ENCODE assay signal across 12 mouse cellular contexts in genomic region chr10:126169874-126170163, GRCm38 (mm10).
DNase-seq lines count a peak whose midpoint lies in the region; ATAC-seq and TF ChIP-seq lines count a peak whose summit lies in the region.
"Had no signal": no experiment of that assay in that cellular context is flagged by ENCODE, and none has a peak within 500 bp of the region (broad histone marks: within the 10 kb centered on the region; RNA-seq: fewer than 3 reads in every experiment).

No protein-coding gene starts in this region.

- no peak overlapping the region for H3K9ac ChIP-seq in lung, embryonic 14.5 days
- H3K9ac ChIP-seq in neural tube, embryonic 15.5 days (replicated peaks), result no peak overlapping the region
- H3K9ac ChIP-seq: embryonic facial prominence, embryonic 12.5 days; hindbrain, embryonic 13.5 days had no signal

- no peaks in the 10 kb centered on the region for H3K36me3 ChIP-seq in lung, embryonic 14.5 days (ENCODE audit: insufficient read depth)
- no peaks in the 10 kb centered on the region for H3K36me3 ChIP-seq in neural tube, embryonic 15.5 days
- H3K36me3 ChIP-seq: embryonic facial prominence, embryonic 12.5 days; G1E; hindbrain, embryonic 13.5 days had no signal

- no peaks in the 10 kb centered on the region for H3K9me3 ChIP-seq in lung, embryonic 14.5 days (ENCODE audit: low read depth, low read length)
- no peaks in the 10 kb centered on the region for H3K9me3 ChIP-seq in neural tube, embryonic 15.5 days (replicated peaks)
- H3K9me3 ChIP-seq: embryonic facial prominence, embryonic 12.5 days; hindbrain, embryonic 13.5 days had no signal

- TF ChIP-seq CTCF in gastrocnemius, adult 2 months (IDR thresholded peaks at IDR 0.05), result peak; percentile 52
- peak; percentile 56 for TF ChIP-seq CTCF in lung, embryonic 14.5 days (IDR thresholded peaks at IDR 0.05; ENCODE audit: low read depth)

- intact Hi-C loops in gastrocnemius, adult 2 months (cut with DNase I), result loop anchor here (10.0 kb wide), 1 partner anchor 155 kb away; no protein-coding TSS in a partner anchor
- intact Hi-C loops in gastrocnemius, postnatal 14 days (cut with DNase I; ENCODE audit: low total_unique reads), result loop anchor here (1.0 kb wide), 1 partner anchor 31 kb away; no protein-coding TSS in a partner anchor

- H3K4me1 ChIP-seq in lung, embryonic 14.5 days (ENCODE audit: insufficient read depth), result no peaks in the 10 kb centered on the region
- H3K4me1 ChIP-seq in neural tube, embryonic 15.5 days, result peaks cover 5% of the 10 kb centered on the region
- H3K4me1 ChIP-seq: embryonic facial prominence, embryonic 12.5 days; hindbrain, embryonic 13.5 days; megakaryocyte, embryonic 14.5 days had no signal

- peak overlapping the region; percentile 41 for H3K4me3 ChIP-seq in gastrocnemius, adult 2 months
- H3K4me3 ChIP-seq in lung, embryonic 14.5 days (ENCODE audit: low read depth, low read length), result no peak overlapping the region
- H3K4me3 ChIP-seq in neural tube, embryonic 15.5 days (replicated peaks), result no peak overlapping the region
- H3K4me3 ChIP-seq: embryonic facial prominence, embryonic 12.5 days; hindbrain, embryonic 13.5 days; megakaryocyte, embryonic 14.5 days had no signal

- H3K27me3 ChIP-seq in lung, embryonic 14.5 days (ENCODE audit: insufficient read depth, low read length), result no peaks in the 10 kb centered on the region
- H3K27me3 ChIP-seq in neural tube, embryonic 15.5 days (replicated peaks), result no peaks in the 10 kb centered on the region
- H3K27me3 ChIP-seq: embryonic facial prominence, embryonic 12.5 days; hindbrain, embryonic 13.5 days; megakaryocyte, embryonic 14.5 days had no signal

- peak overlapping the region; percentile 36 for H3K4me2 ChIP-seq in lung, embryonic 14.5 days
- H3K4me2 ChIP-seq in neural tube, embryonic 15.5 days, result peak overlapping the region; percentile 38
- H3K4me2 ChIP-seq: embryonic facial prominence, embryonic 12.5 days; hindbrain, embryonic 13.5 days had no signal

- ATAC-seq in lung, embryonic 14.5 days (ENCODE audit: insufficient read depth), result no peak
- ATAC-seq in neural tube, embryonic 15.5 days (ENCODE audit: low FRiP score), result no peak

- 49% methylated on average over 5 of the region's 5 CpGs for WGBS in lung, embryonic 14.5 days
- WGBS in neural tube, embryonic 15.5 days, result 51% methylated on average over 5 of the region's 5 CpGs

- no peak overlapping the region for H3K27ac ChIP-seq in gastrocnemius, adult 2 months
- no peak overlapping the region for H3K27ac ChIP-seq in lung, embryonic 14.5 days (ENCODE audit: low read depth)
- H3K27ac ChIP-seq in neural tube, embryonic 15.5 days (replicated peaks), result no peak overlapping the region
- H3K27ac ChIP-seq: embryonic facial prominence, embryonic 12.5 days; hindbrain, embryonic 13.5 days had no signal

- peak; percentile 44 for DNase-seq in gastrocnemius, adult 2 months
- DNase-seq in gastrocnemius, postnatal 14 days, result no peak
- DNase-seq in lung, embryonic 14.5 days, result peak; percentile 69
- no peak for DNase-seq in lung, postnatal 4 days
- DNase-seq in adrenal gland, postnatal 36 days, result peak; percentile 50 to 59
- no peak for DNase-seq in thymus, postnatal 14 days
- no peak for DNase-seq in heart, adult 8-10 months (ENCODE audit: low spot score)

Comparison
In these comparisons a context has a peak if more than half of its experiments do, and no peak if none do; other contexts are left out.
1. DNase-seq: peak in gastrocnemius, adult 2 months (single experiment), lung, embryonic 14.5 days (single experiment) and adrenal gland, postnatal 36 days (2 of 2); none in gastrocnemius, postnatal 14 days (single experiment), lung, postnatal 4 days (0 of 2), thymus, postnatal 14 days (single experiment) and heart, adult 8-10 months (single experiment).